Mouse (Mus musculus): ENCODE results near the gene Blcap. TPM values are rescaled to one million over a fixed set of nuclear protein-coding genes. Genes with fewer than 3 reads are reported as not detected.

Gene Blcap
- polyA plus RNA-seq, 1 experiment = 56.7 TPM

GRCm38 (mm10) chr2:157541631-157542030 is 29.4 kb downstream of the Blcap start:
- Histone ChIP-seq H3K27ac (ENCODE audit: insufficient read depth, low read length) (no peak overlapping the region), H3K4me1 (ENCODE audit: control insufficient read depth, insufficient read depth, low read length) (no peaks in the 10 kb centered on the region), H3K4me3 (ENCODE audit: low read depth, low read length) (no peak overlapping the region), H3K9me3 (replicated peaks; ENCODE audit: control insufficient read depth, insufficient read depth, low read length, poor library complexity, severe bottlenecking) (no peaks in the 10 kb centered on the region), H3K36me3 (ENCODE audit: control insufficient read depth, insufficient read depth, low read length, poor library complexity, severe bottlenecking) (no peaks in the 10 kb centered on the region), H3K9ac (ENCODE audit: low read depth, poor library complexity, severe bottlenecking) (no peak overlapping the region), H3K27me3 (ENCODE audit: control insufficient read depth, insufficient read depth, low read length, poor library complexity, severe bottlenecking) (no peaks in the 10 kb centered on the region)
- TF ChIP-seq POLR2A (IDR thresholded peaks at IDR 0.05; ENCODE audit: insufficient read depth, low read length) (no peak), EP300 (IDR thresholded peaks at IDR 0.05; ENCODE audit: insufficient read depth, low read depth, low read length) (no peak), CTCF (IDR thresholded peaks at IDR 0.05; ENCODE audit: low read depth, low read length) (no peak)

- Histone ChIP-seq H3K4me1 (ENCODE audit: control insufficient read depth, insufficient read depth, low read length) (no peaks in the 10 kb centered on the region), H3K4me3 (ENCODE audit: low read depth, low read length) (no peak overlapping the region), H3K27me3 (ENCODE audit: control insufficient read depth, insufficient read depth, low read length, poor library complexity, severe bottlenecking) (no peaks in the 10 kb centered on the region), H3K36me3 (ENCODE audit: control insufficient read depth, insufficient read depth, low read length, poor library complexity, severe bottlenecking) (no peaks in the 10 kb centered on the region), H3K9me3 (replicated peaks; ENCODE audit: control insufficient read depth, insufficient read depth, low read length, poor library complexity, severe bottlenecking) (no peaks in the 10 kb centered on the region), H3K9ac (ENCODE audit: low read depth, poor library complexity, severe bottlenecking) (no peak overlapping the region), H3K27ac (ENCODE audit: insufficient read depth, low read length) (no peak overlapping the region)
- TF ChIP-seq CTCF (IDR thresholded peaks at IDR 0.05; ENCODE audit: low read depth, low read length) (no peak), EP300 (IDR thresholded peaks at IDR 0.05; ENCODE audit: insufficient read depth, low read depth, low read length) (no peak), POLR2A (IDR thresholded peaks at IDR 0.05; ENCODE audit: insufficient read depth, low read length) (no peak)
These were observed 30.0 kb downstream of the Blcap start for GRCm38 (mm10) chr2:157540953-157541569.

DNA sequence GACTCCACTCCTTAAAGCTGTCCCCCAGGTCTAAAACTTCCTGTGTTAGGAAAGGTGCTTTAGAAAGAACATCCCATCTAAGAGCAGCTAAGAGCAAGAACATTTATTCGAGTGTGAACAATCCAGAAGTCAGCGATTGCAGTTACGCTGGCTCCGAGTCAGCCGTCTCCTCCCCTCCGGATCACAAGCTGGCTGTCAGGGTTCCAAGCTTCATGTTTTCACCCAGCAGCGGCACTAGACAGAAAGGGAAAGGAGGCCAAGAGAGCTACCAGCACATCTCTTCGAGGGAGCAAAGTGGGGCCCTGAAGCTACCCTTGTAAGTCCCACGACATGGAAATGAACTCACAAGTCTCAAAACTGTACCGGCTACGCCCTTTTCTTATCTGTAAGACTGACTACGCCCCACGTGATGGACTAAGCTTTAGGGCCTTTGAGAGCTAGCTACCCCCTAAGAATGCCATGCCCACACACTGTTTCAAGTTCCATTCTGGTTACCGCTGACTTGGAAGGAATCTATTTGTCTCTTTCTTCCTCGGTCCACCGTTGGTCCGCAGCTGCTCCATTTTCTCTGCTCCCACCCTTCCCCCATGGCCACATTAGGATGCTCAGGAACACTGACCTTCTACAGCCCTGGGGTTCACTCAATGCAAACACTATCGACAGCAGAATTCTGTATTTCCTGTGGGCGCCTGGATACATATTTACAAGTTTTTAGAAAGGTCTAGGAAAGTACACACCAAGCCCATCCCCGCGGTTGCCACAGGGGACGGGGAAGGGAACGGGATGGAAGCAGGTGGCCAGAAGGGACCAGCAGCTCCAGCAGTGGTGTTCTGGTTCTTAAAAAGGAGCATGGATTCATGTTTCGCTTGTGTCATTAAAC is 30.8 kb downstream of the Blcap start:
- TF ChIP-seq EP300 (IDR thresholded peaks at IDR 0.05; ENCODE audit: insufficient read depth, low read depth, low read length) (no peak), POLR2A (IDR thresholded peaks at IDR 0.05; ENCODE audit: insufficient read depth, low read length) (no peak), CTCF (IDR thresholded peaks at IDR 0.05; ENCODE audit: low read depth, low read length) (no peak)
- Histone ChIP-seq H3K4me3 (ENCODE audit: low read depth, low read length) (no peak overlapping the region), H3K9ac (ENCODE audit: low read depth, poor library complexity, severe bottlenecking) (no peak overlapping the region), H3K9me3 (replicated peaks; ENCODE audit: control insufficient read depth, insufficient read depth, low read length, poor library complexity, severe bottlenecking) (no peaks in the 10 kb centered on the region), H3K27me3 (ENCODE audit: control insufficient read depth, insufficient read depth, low read length, poor library complexity, severe bottlenecking) (no peaks in the 10 kb centered on the region), H3K36me3 (ENCODE audit: control insufficient read depth, insufficient read depth, low read length, poor library complexity, severe bottlenecking) (no peaks in the 10 kb centered on the region), H3K27ac (ENCODE audit: insufficient read depth, low read length) (no peak overlapping the region), H3K4me1 (ENCODE audit: control insufficient read depth, insufficient read depth, low read length) (no peaks in the 10 kb centered on the region)

- H3K27ac ChIP-seq (ENCODE audit: insufficient read depth, low read length) = no peak overlapping the region
- no peak overlapping the region for H3K4me3 ChIP-seq (ENCODE audit: low read depth, low read length)
- no peak overlapping the region for H3K9ac ChIP-seq (ENCODE audit: low read depth, poor library complexity, severe bottlenecking)
- no peaks in the 10 kb centered on the region for H3K27me3 ChIP-seq (ENCODE audit: control insufficient read depth, insufficient read depth, low read length, poor library complexity, severe bottlenecking)
- no peak for TF ChIP-seq CTCF (IDR thresholded peaks at IDR 0.05; ENCODE audit: low read depth, low read length)
- TF ChIP-seq EP300 (IDR thresholded peaks at IDR 0.05; ENCODE audit: insufficient read depth, low read depth, low read length) = no peak
- no peaks in the 10 kb centered on the region for H3K36me3 ChIP-seq (ENCODE audit: control insufficient read depth, insufficient read depth, low read length, poor library complexity, severe bottlenecking)
- H3K9me3 ChIP-seq (replicated peaks; ENCODE audit: control insufficient read depth, insufficient read depth, low read length, poor library complexity, severe bottlenecking) = no peaks in the 10 kb centered on the region
- no peaks in the 10 kb centered on the region for H3K4me1 ChIP-seq (ENCODE audit: control insufficient read depth, insufficient read depth, low read length)
These were observed 34.0 kb downstream of the Blcap start for GRCm38 (mm10) chr2:157537118-157537517.

- Histone ChIP-seq H3K36me3 (ENCODE audit: control insufficient read depth, insufficient read depth, low read length, poor library complexity, severe bottlenecking) (no peaks in the 10 kb centered on the region), H3K27me3 (ENCODE audit: control insufficient read depth, insufficient read depth, low read length, poor library complexity, severe bottlenecking) (no peaks in the 10 kb centered on the region)
These were observed 34.5 kb downstream of the Blcap start for GRCm38 (mm10) chr2:157536476-157537081.

More at GRCm38 (mm10) chr2:157536476-157537081, 34.5 kb downstream of the Blcap start:
- H3K4me3 ChIP-seq (ENCODE audit: low read depth, low read length) = no peak overlapping the region
- no peaks in the 10 kb centered on the region for H3K9me3 ChIP-seq (replicated peaks; ENCODE audit: control insufficient read depth, insufficient read depth, low read length, poor library complexity, severe bottlenecking)
- no peak overlapping the region for H3K27ac ChIP-seq (ENCODE audit: insufficient read depth, low read length)
- TF ChIP-seq CTCF (IDR thresholded peaks at IDR 0.05; ENCODE audit: low read depth, low read length) (no peak), EP300 (IDR thresholded peaks at IDR 0.05; ENCODE audit: insufficient read depth, low read depth, low read length) (no peak), POLR2A (IDR thresholded peaks at IDR 0.05; ENCODE audit: insufficient read depth, low read length) (no peak)
- H3K9ac ChIP-seq (ENCODE audit: low read depth, poor library complexity, severe bottlenecking) = no peak overlapping the region
- H3K4me1 ChIP-seq (ENCODE audit: control insufficient read depth, insufficient read depth, low read length) = no peaks in the 10 kb centered on the region
